Mouse (Mus musculus) lung, postnatal 0 days (tissue): ENCODE results near the gene Rplp2. TPM values are rescaled to one million over a fixed set of nuclear protein-coding genes. Genes with fewer than 3 reads are reported as not detected.

Experiments
- ATAC-seq: fragments of 200-750 bp; cut with Nextera tagmentation; 2 replicates; pipeline ENCODE4 v1.8.0; 2017; ENCODE audit warnings: moderate library complexity
- DNase-seq: peaks from one replicate; pipeline ENCODE4 v3.0.0-alpha.2; 2016; ENCODE audit warnings: low spot score
- H3K27ac ChIP-seq: fragments of 300-500 bp; sonication (generic); 2 replicates; pipeline ENCODE4 v1.5.1; 2014; ENCODE audit warnings: antibody characterized with exemption, mild to moderate bottlenecking, low read length, mixed read lengths
- H3K27me3 ChIP-seq: fragments of 300-500 bp; sonication (generic); replicated peaks from 2 replicates; pipeline ENCODE4 v1.6.1; 2014; ENCODE audit warnings: low read length, mixed read lengths; ENCODE audit not compliant: insufficient read depth
- H3K36me3 ChIP-seq: fragments of 300-500 bp; sonication (generic); 2 replicates; pipeline ENCODE4 v1.6.1; 2014; ENCODE audit warnings: low read length, mixed read lengths; ENCODE audit not compliant: insufficient read depth
- H3K4me1 ChIP-seq: fragments of 300-500 bp; sonication (generic); 2 replicates; pipeline ENCODE4 v1.6.1; 2014; ENCODE audit warnings: antibody characterized with exemption, low read depth, low read length, mixed read lengths; ENCODE audit not compliant: insufficient read depth
- H3K4me2 ChIP-seq: fragments of 300-500 bp; sonication (generic); replicated peaks from 2 replicates; pipeline ENCODE4 v1.6.1; 2014; ENCODE audit warnings: low read depth, mild to moderate bottlenecking, low read length, moderate library complexity, mixed read lengths
- H3K4me3 ChIP-seq: fragments of 300-500 bp; sonication (generic); 2 replicates; pipeline ENCODE4 v1.5.1; 2014; ENCODE audit warnings: low read depth, low read length
- H3K9ac ChIP-seq: fragments of 300-500 bp; sonication (generic); replicated peaks from 2 replicates; pipeline ENCODE4 v1.6.1; 2014; ENCODE audit warnings: low read depth, mild to moderate bottlenecking
- H3K9me3 ChIP-seq: fragments of 300-500 bp; sonication (generic); 2 replicates; pipeline ENCODE4 v1.6.1; 2016; ENCODE audit warnings: low read length, mixed read lengths
- CTCF ChIP-seq: IDR thresholded peaks from 2 replicates; pipeline ENCODE4 v1.5.1; 2016; ENCODE audit warnings: antibody characterized with exemption, mild to moderate bottlenecking
- EP300 ChIP-seq: IDR thresholded peaks from 2 replicates; pipeline ENCODE4 v1.6.1; 2016; ENCODE audit warnings: antibody characterized with exemption, mild to moderate bottlenecking, control low read depth
- WGBS: fragments of 180-500 bp; shearing (Covaris S2); extraction: QIAGEN DNeasy Blood & Tissue Kit; methylation state at CpG from one replicate; pipeline ENCODE4 v1.1.7; 2014; 5-methylcytosine and 5-hydroxymethylcytosine counted together
- polyA plus RNA-seq: library from polyadenylated mRNA; unstranded; fragments of >200 nt; fragmentation: Nextera tagmentation; extraction: Ambion mirVana; gene quantifications from 2 replicates; pipeline ENCODE4 v1.2.1, GENCODE M21; 2015

Gene Rplp2
- polyA plus RNA-seq, 1 experiment from 2014 or later: 910 TPM

GRCm38 (mm10) chr7:141454967-141455551, 7.9 kb downstream of the Rplp2 start, which contains the start of gene Pnpla2:
Gene Pnpla2, plus strand, starts transcription at chr7:141455198.
- Histone ChIP-seq H3K4me1 (peaks cover 19% of the 10 kb centered on the region), H3K36me3 (peaks cover 22% of the 10 kb centered on the region), H3K27ac (peak within 1 kb of the TSS; percentile 99), H3K9me3 (no peaks in the 10 kb centered on the region), H3K4me2 (peak within 1 kb of the TSS; percentile 82), H3K9ac (peak within 1 kb of the TSS; percentile 84), H3K27me3 (no peaks in the 10 kb centered on the region), H3K4me3 (peak within 1 kb of the TSS; percentile 69)
- DNase-seq (peak; percentile 98), ATAC-seq (peak; percentile 88)
- WGBS: under 1% methylated on average over 45 of the region's 45 CpGs
- TF ChIP-seq EP300 (no peak), CTCF (peak; percentile 32; the same call in 1 of the 2 replicates)

DNA sequence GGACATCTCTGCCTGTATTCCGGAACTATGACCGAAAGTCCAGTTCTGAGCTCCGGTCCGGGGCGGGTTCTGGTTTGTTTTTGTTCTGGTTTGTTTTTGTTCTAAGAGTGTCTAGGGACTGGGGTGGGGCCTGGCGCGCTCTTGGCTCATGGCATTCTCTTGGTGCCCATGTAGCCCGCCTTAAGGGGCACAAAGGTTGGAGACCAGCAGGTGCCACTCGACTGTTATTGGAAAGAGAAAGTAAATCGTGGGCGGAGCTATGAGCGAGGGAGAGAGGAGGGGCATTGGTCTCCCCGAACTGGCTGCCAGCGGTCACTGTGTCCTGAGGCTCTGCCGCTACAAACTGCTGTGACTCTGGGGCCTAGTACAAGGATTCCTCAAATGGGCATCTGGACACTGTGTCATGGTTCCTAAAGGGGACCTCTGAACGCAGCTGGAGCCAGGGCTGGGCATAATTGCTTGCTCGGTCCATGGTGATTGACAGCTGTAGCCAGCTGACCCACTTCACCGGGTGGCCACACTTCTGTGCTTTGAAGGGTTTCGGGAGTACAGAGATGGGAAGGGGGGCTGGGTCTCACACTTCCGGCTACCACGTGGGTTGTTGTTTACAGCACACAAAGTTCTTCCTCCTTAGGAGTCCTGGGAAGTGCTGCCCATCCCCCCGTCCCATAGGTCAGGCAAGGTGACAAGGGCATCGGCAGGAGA, 8.6 kb downstream of the Rplp2 start:
- Histone ChIP-seq H3K4me2 (peak overlapping the region; percentile 82), H3K27me3 (no peaks in the 10 kb centered on the region), H3K36me3 (peaks cover 22% of the 10 kb centered on the region), H3K9ac (peak overlapping the region; percentile 84), H3K4me3 (peak overlapping the region; percentile 69), H3K9me3 (no peaks in the 10 kb centered on the region), H3K4me1 (peaks cover 25% of the 10 kb centered on the region), H3K27ac (peak overlapping the region; percentile 99)
- under 1% methylated on average over 23 of the region's 23 CpGs for WGBS
- no peak for TF ChIP-seq CTCF
- peak; percentile 79 for TF ChIP-seq EP300
- peak; percentile 92 for DNase-seq
- peak; percentile 49 for ATAC-seq

GRCm38 (mm10) chr7:141456739-141457138, 9.6 kb downstream of the Rplp2 start:
- Histone ChIP-seq H3K36me3 (peaks cover 22% of the 10 kb centered on the region), H3K27ac (no peak overlapping the region), H3K4me2 (peak overlapping the region; percentile 82), H3K9ac (no peak overlapping the region), H3K4me1 (peaks cover 29% of the 10 kb centered on the region), H3K27me3 (no peaks in the 10 kb centered on the region), H3K4me3 (no peak overlapping the region), H3K9me3 (no peaks in the 10 kb centered on the region)
- peak; percentile 60 for DNase-seq
- TF ChIP-seq CTCF (no peak), EP300 (no peak)
- ATAC-seq: no peak
- WGBS: 66% methylated on average over 6 of the region's 6 CpGs

- no peak for TF ChIP-seq EP300
- Histone ChIP-seq H3K9ac (no peak overlapping the region), H3K27me3 (no peaks in the 10 kb centered on the region), H3K4me2 (peak overlapping the region; percentile 82; the same call in 1 of the 2 replicates), H3K4me1 (peaks cover 30% of the 10 kb centered on the region), H3K4me3 (no peak overlapping the region), H3K27ac (no peak overlapping the region), H3K9me3 (no peaks in the 10 kb centered on the region), H3K36me3 (peaks cover 22% of the 10 kb centered on the region)
- DNase-seq (peak; percentile 4), ATAC-seq (no peak)
- 89% methylated on average over 14 of the region's 14 CpGs for WGBS
These were observed 10.1 kb downstream of the Rplp2 start for GRCm38 (mm10) chr7:141457236-141457635.

- H3K36me3 ChIP-seq: peaks cover 22% of the 10 kb centered on the region
- no peak overlapping the region for H3K4me3 ChIP-seq
- no peak for ATAC-seq
- TF ChIP-seq EP300 (no peak), CTCF (peak; percentile 75)
- H3K4me1 ChIP-seq: peaks cover 31% of the 10 kb centered on the region
- no peak overlapping the region for H3K4me2 ChIP-seq
- H3K9ac ChIP-seq: no peak overlapping the region
- WGBS: 71% methylated on average over 15 of the region's 15 CpGs
- H3K27me3 ChIP-seq: no peaks in the 10 kb centered on the region
- peak; percentile 66 for DNase-seq
- H3K27ac ChIP-seq: no peak overlapping the region
- no peaks in the 10 kb centered on the region for H3K9me3 ChIP-seq
These were observed 11.0 kb downstream of the Rplp2 start for GRCm38 (mm10) chr7:141457986-141458660.

DNA sequence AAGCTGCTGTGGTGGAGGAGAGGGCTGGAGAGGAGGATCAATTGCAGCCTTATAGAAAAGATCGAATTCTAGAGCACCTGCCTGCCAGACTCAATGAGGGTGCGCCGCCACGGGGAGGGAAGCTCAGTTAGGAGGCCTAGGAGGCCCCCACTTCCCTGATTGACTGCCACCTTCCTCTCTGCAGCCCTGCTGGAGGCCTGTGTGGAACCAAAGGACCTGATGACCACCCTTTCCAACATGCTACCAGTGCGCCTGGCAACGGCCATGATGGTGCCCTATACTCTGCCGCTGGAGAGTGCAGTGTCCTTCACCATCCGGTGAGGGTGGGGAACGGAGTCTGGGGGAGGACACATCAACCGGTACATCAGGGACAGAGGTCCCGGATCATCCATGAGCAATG, 11.5 kb downstream of the Rplp2 start:
- Histone ChIP-seq H3K27ac (no peak overlapping the region), H3K9ac (no peak overlapping the region), H3K9me3 (no peaks in the 10 kb centered on the region), H3K36me3 (peaks cover 22% of the 10 kb centered on the region), H3K4me2 (no peak overlapping the region), H3K27me3 (no peaks in the 10 kb centered on the region; the same call in 1 of the 2 replicates), H3K4me1 (peaks cover 36% of the 10 kb centered on the region), H3K4me3 (no peak overlapping the region)
- 90% methylated on average over 10 of the region's 11 CpGs for WGBS
- DNase-seq (no peak), ATAC-seq (no peak)
- TF ChIP-seq EP300 (no peak), CTCF (no peak)
